Mouse (Mus musculus) heart, postnatal 0 days (tissue): ENCODE data around the gene Mcub. TPM values are rescaled to one million over a fixed set of nuclear protein-coding genes. Genes with fewer than 3 reads are reported as not detected.
A peak's percentile ranks its signal among the peaks of the same experiment; 100 is the strongest.

Experiments
- ATAC-seq: fragments of 200-750 bp; cut with Nextera tagmentation; 2 replicates; pipeline ENCODE4 v1.8.0; 2017; ENCODE audit warnings: low read depth, moderate number of reproducible peaks, moderate library complexity; ENCODE audit not compliant: insufficient read depth
- DNase-seq: peaks from one replicate; pipeline ENCODE4 v3.0.0-alpha.2; 2016; ENCODE audit warnings: low spot score
- H3K27ac ChIP-seq: fragments of 300-500 bp; sonication (generic); 2 replicates; pipeline ENCODE4 v1.5.1; 2014; ENCODE audit warnings: low read depth, mild to moderate bottlenecking
- H3K27me3 ChIP-seq: fragments of 300-500 bp; sonication (generic); 2 replicates; pipeline ENCODE4 v1.6.1; 2014; ENCODE audit warnings: low read length, mixed read lengths; ENCODE audit not compliant: control insufficient read depth, insufficient read depth
- H3K36me3 ChIP-seq: fragments of 300-500 bp; sonication (generic); replicated peaks from 2 replicates; pipeline ENCODE4 v1.6.1; 2014; ENCODE audit warnings: low read length, mixed read lengths; ENCODE audit not compliant: control insufficient read depth, insufficient read depth
- H3K4me1 ChIP-seq: fragments of 300-500 bp; sonication (generic); 2 replicates; pipeline ENCODE4 v1.6.1; 2014; ENCODE audit warnings: antibody characterized with exemption; ENCODE audit not compliant: control insufficient read depth, insufficient read depth
- H3K4me2 ChIP-seq: fragments of 300-500 bp; sonication (generic); 2 replicates; pipeline ENCODE4 v1.6.1; 2014; ENCODE audit warnings: low read depth, mild to moderate bottlenecking, low read length, moderate library complexity
- H3K4me3 ChIP-seq: fragments of 300-500 bp; sonication (generic); 2 replicates; pipeline ENCODE4 v1.5.1; 2014; ENCODE audit warnings: low read depth, low read length
- H3K9ac ChIP-seq: fragments of 300-500 bp; sonication (generic); replicated peaks from 2 replicates; pipeline ENCODE4 v1.6.1; 2014; ENCODE audit warnings: low read depth, low read length, mixed read lengths
- H3K9me3 ChIP-seq: fragments of 300-500 bp; sonication (generic); replicated peaks from 2 replicates; pipeline ENCODE4 v1.6.1; 2016; ENCODE audit warnings: low read length; ENCODE audit not compliant: control insufficient read depth
- CTCF ChIP-seq: IDR thresholded peaks from 2 replicates; pipeline ENCODE4 v1.5.1; 2016; ENCODE audit warnings: antibody characterized with exemption, control low read depth, low read depth
- EP300 ChIP-seq: IDR thresholded peaks from 2 replicates; pipeline ENCODE4 v1.6.1; 2016; ENCODE audit warnings: antibody characterized with exemption, low read depth
- WGBS: fragments of 180-500 bp; shearing (Covaris S2); extraction: QIAGEN DNeasy Blood & Tissue Kit; methylation state at CpG from one replicate; pipeline ENCODE4 v1.1.7; 2014; 5-methylcytosine and 5-hydroxymethylcytosine counted together
- polyA plus RNA-seq: library from polyadenylated mRNA; unstranded; fragments of >200 nt; fragmentation: Nextera tagmentation; extraction: Ambion mirVana; gene quantifications from 2 replicates; pipeline ENCODE4 v1.2.1, GENCODE M21; 2015
- total RNA-seq: library from RNA; depleted of rRNA; stranded (reverse); fragments of >200 nt; gene quantifications from 2 replicates; pipeline ENCODE4 v1.2.3, GENCODE M21; 2014; ENCODE audit warnings: low replicate concordance; rRNA removed

Gene Mcub
- total and polyA plus RNA-seq, 2 experiments from 2014 or later, result 2.8 TPM; not detected in 1

GRCm38 (mm10) chr3:129880925-129881593, 88.9 kb downstream of the Mcub start:
- H3K27ac ChIP-seq, result peak overlapping the region; percentile 38; the same call in 1 of the 2 replicates
- DNase-seq (peak; percentile 16), ATAC-seq (no peak)
- H3K4me1 ChIP-seq, result no peaks in the 10 kb centered on the region
- no peak overlapping the region for H3K4me2 ChIP-seq
- no peaks in the 10 kb centered on the region for H3K36me3 ChIP-seq
- TF ChIP-seq CTCF, result no peak
- no peak for TF ChIP-seq EP300
- no peaks in the 10 kb centered on the region for H3K9me3 ChIP-seq
- H3K9ac ChIP-seq, result no peak overlapping the region; the same call in 1 of the 2 replicates
- WGBS, result 42% methylated on average over 8 of the region's 8 CpGs
- H3K27me3 ChIP-seq, result no peaks in the 10 kb centered on the region
- no peak overlapping the region for H3K4me3 ChIP-seq

- ATAC-seq (no peak), DNase-seq (no peak)
- TF ChIP-seq EP300, result no peak
- no peak for TF ChIP-seq CTCF
- no peak overlapping the region for H3K4me3 ChIP-seq
- no peaks in the 10 kb centered on the region for H3K9me3 ChIP-seq
- H3K27me3 ChIP-seq, result no peaks in the 10 kb centered on the region
- H3K9ac ChIP-seq, result no peak overlapping the region
- H3K27ac ChIP-seq, result no peak overlapping the region
- 83% methylated on average over 2 of the region's 2 CpGs for WGBS
- no peaks in the 10 kb centered on the region for H3K4me1 ChIP-seq
- H3K4me2 ChIP-seq, result peak overlapping the region; percentile 90
- H3K36me3 ChIP-seq, result no peaks in the 10 kb centered on the region
These were observed 90.1 kb downstream of the Mcub start for GRCm38 (mm10) chr3:129879913-129880312.

- no peaks in the 10 kb centered on the region for H3K27me3 ChIP-seq
- H3K9me3 ChIP-seq, result no peaks in the 10 kb centered on the region
- peak overlapping the region; percentile 90 for H3K4me2 ChIP-seq
- H3K4me1 ChIP-seq, result no peaks in the 10 kb centered on the region
- no peak for TF ChIP-seq EP300
- no peak for TF ChIP-seq CTCF
- peak; percentile 71 for DNase-seq
- H3K27ac ChIP-seq, result peak overlapping the region; percentile 66
- H3K9ac ChIP-seq, result peak overlapping the region; percentile 58
- H3K4me3 ChIP-seq, result peak overlapping the region; percentile 60
- H3K36me3 ChIP-seq, result no peaks in the 10 kb centered on the region
- ATAC-seq, result peak; percentile 66
- under 1% methylated on average over 24 of the region's 25 CpGs for WGBS
These were observed 90.8 kb downstream of the Mcub start for GRCm38 (mm10) chr3:129879131-129879757.

GRCm38 (mm10) chr3:129878405-129879021, 91.5 kb downstream of the Mcub start, which contains the start of gene Pla2g12a:
Gene Pla2g12a, plus strand, starts transcription at chr3:129878606.
- TF ChIP-seq EP300 (no peak), CTCF (peak; percentile 26; the same call in 1 of the 2 replicates)
- Histone ChIP-seq H3K27me3 (no peaks in the 10 kb centered on the region), H3K4me3 (peak within 1 kb of the TSS; percentile 60), H3K36me3 (no peaks in the 10 kb centered on the region), H3K4me1 (no peaks in the 10 kb centered on the region), H3K27ac (peak within 1 kb of the TSS; percentile 66), H3K4me2 (peak within 1 kb of the TSS; percentile 90), H3K9ac (peak within 1 kb of the TSS; percentile 58), H3K9me3 (no peaks in the 10 kb centered on the region)
- ATAC-seq, result peak; percentile 91
- WGBS, result under 1% methylated on average over 53 of the region's 66 CpGs
- DNase-seq, result peak; percentile 88

- no peaks in the 10 kb centered on the region for H3K9me3 ChIP-seq
- no peak overlapping the region for H3K9ac ChIP-seq
- H3K36me3 ChIP-seq, result no peaks in the 10 kb centered on the region
- no peaks in the 10 kb centered on the region for H3K4me1 ChIP-seq
- TF ChIP-seq EP300, result no peak
- TF ChIP-seq CTCF, result no peak
- no peak overlapping the region for H3K4me2 ChIP-seq
- ATAC-seq (no peak), DNase-seq (no peak)
- 88% methylated on average over 10 of the region's 10 CpGs for WGBS
- no peaks in the 10 kb centered on the region for H3K27me3 ChIP-seq
- no peak overlapping the region for H3K4me3 ChIP-seq
- no peak overlapping the region for H3K27ac ChIP-seq
These were observed 92.7 kb downstream of the Mcub start for GRCm38 (mm10) chr3:129877327-129877726.

Other genes starting within 250 kb of the Mcub start
- 2.6 and 12.4 TPM in 2 replicates for gene Egf, start 214.9 kb downstream of the Mcub start, total RNA-seq
- 1.9 and 2.4 TPM in 2 replicates for gene Egf, start 214.9 kb downstream of the Mcub start, polyA plus RNA-seq
- gene Lrit3, start 166.2 kb downstream of the Mcub start, total RNA-seq, result not detected in 2 replicates
- gene Lrit3, start 166.2 kb downstream of the Mcub start, polyA plus RNA-seq, result not detected in 2 replicates
- gene Rrh, start 147.6 kb downstream of the Mcub start, total RNA-seq, result not detected in 2 replicates
- gene Rrh, start 147.6 kb downstream of the Mcub start, polyA plus RNA-seq, result 0.11 TPM in 1 of 2 replicates, not detected in the other
- gene Gar1, start 138.8 kb downstream of the Mcub start, total RNA-seq, result 0.11 and 0.85 TPM in 2 replicates
- gene Gar1, start 138.8 kb downstream of the Mcub start, polyA plus RNA-seq, result 14.7 and 15.6 TPM in 2 replicates
- 0.27 and 2.4 TPM in 2 replicates for gene Cfi, start 134.3 kb downstream of the Mcub start, total RNA-seq
- gene Cfi, start 134.3 kb downstream of the Mcub start, polyA plus RNA-seq, result 1.0 TPM in 2 replicates
- gene Pla2g12a, start 91.6 kb downstream of the Mcub start, total RNA-seq, result 48.7 and 52.2 TPM in 2 replicates
- 44.1 and 50.2 TPM in 2 replicates for gene Pla2g12a, start 91.6 kb downstream of the Mcub start, polyA plus RNA-seq
- 17.2 and 20.8 TPM in 2 replicates for gene Casp6, start 68.8 kb downstream of the Mcub start, total RNA-seq
- 48.7 and 55.0 TPM in 2 replicates for gene Casp6, start 68.8 kb downstream of the Mcub start, polyA plus RNA-seq
- gene Sec24b, start 91.3 kb upstream of the Mcub start, total RNA-seq, result 22.7 and 57.0 TPM in 2 replicates
- gene Sec24b, start 91.3 kb upstream of the Mcub start, polyA plus RNA-seq, result 12.9 TPM in 2 replicates
- 0.92 and 2.0 TPM in 2 replicates for gene Col25a1, start 161.3 kb upstream of the Mcub start, total RNA-seq
- gene Col25a1, start 161.3 kb upstream of the Mcub start, polyA plus RNA-seq, result 0.67 and 0.71 TPM in 2 replicates